Mouse (Mus musculus) hindbrain, embryonic 15.5 days (tissue): ENCODE measurements at regions not wholly inside any gene's neighbourhood (a gene's known extent, or its start where the extent isn't known, plus 50 kb on each side); places are given as distances from the start of the nearest gene placed in this dataset.
A peak's percentile ranks its signal among the peaks of the same experiment; 100 is the strongest.

ENCODE experiments used
- ATAC-seq: fragments of 200-750 bp; cut with Nextera tagmentation; 2 replicates; pipeline ENCODE4 v1.8.0; 2017; ENCODE audit warnings: low read depth, moderate number of reproducible peaks, moderate TSS enrichment; ENCODE audit not compliant: low FRiP score
- H3K27ac ChIP-seq: fragments of 300-500 bp; sonication (generic); replicated peaks from 2 replicates; pipeline ENCODE4 v1.5.1; 2015; ENCODE audit warnings: mild to moderate bottlenecking, inconsistent platforms
- H3K27me3 ChIP-seq: fragments of 300-500 bp; sonication (generic); 2 replicates; pipeline ENCODE4 v1.6.1; 2015; ENCODE audit warnings: control low read depth, inconsistent platforms
- H3K36me3 ChIP-seq: fragments of 300-500 bp; sonication (generic); 2 replicates; pipeline ENCODE4 v1.6.1; 2015; ENCODE audit warnings: control low read depth, inconsistent platforms
- H3K4me1 ChIP-seq: fragments of 300-500 bp; sonication (generic); replicated peaks from 2 replicates; pipeline ENCODE4 v1.6.1; 2015; ENCODE audit warnings: control low read depth, inconsistent platforms
- H3K4me2 ChIP-seq: fragments of 300-500 bp; sonication (generic); 2 replicates; pipeline ENCODE4 v1.6.1; 2015; ENCODE audit warnings: moderate library complexity, mild to moderate bottlenecking, inconsistent platforms
- H3K4me3 ChIP-seq: fragments of 300-500 bp; sonication (generic); 2 replicates; pipeline ENCODE4 v1.5.1; 2015; ENCODE audit warnings: mild to moderate bottlenecking, inconsistent platforms
- H3K9ac ChIP-seq: fragments of 300-500 bp; sonication (generic); 2 replicates; pipeline ENCODE4 v1.6.1; 2015; ENCODE audit warnings: inconsistent platforms
- H3K9me3 ChIP-seq: fragments of 300-500 bp; sonication (generic); 2 replicates; pipeline ENCODE4 v1.6.1; 2016; ENCODE audit warnings: control low read depth, inconsistent platforms
- WGBS: fragments of 180-500 bp; shearing (Covaris S2); methylation state at CpG from one replicate; pipeline ENCODE4 v1.1.7; 2015; 5-methylcytosine and 5-hydroxymethylcytosine counted together

DNA sequence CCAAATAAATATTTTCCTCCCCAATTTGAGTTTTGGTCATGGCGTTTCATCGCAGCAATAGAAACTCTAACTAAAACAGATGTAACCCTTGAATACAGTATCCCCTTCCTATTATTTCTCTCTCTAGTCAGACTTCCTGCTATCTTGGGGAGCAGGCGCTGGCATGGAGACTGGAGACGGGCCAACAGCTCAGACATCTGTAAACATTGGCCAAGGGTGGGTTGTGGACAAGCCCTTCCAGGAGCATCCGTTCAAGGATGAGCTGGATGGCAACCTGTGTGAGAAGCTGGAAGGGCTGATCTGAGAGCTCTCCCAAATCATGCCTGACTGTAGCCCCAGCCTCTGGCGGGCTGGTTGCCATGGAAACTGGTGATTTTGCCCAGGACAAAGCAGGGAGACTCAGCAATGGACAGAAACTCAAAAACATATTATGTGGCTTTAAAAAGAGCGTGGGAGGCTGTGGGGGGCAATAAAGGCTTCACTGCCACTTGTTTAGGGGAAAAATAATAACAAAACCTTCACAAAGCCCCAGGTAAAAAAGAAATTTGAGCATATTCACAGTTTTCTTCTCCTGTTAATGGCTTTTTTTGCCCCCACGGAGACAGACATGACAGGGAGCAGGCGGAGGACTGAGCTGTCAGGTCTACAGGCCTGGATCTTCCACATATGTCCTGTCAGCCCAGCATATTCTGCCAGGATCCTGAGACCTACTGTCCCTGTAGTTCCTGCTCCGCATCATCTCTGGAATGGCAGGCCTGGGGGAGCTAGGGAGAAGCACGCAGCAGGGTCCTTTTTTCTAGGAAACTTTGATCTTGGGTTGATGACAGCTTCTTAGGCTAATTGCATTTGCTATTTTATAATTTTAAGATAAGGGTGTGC, 113.0 kb downstream of the Chst1 start:
- Histone ChIP-seq H3K4me1 (peaks cover 26% of the 10 kb centered on the region), H3K4me3 (no peak overlapping the region), H3K27me3 (no peaks in the 10 kb centered on the region), H3K9me3 (no peaks in the 10 kb centered on the region), H3K9ac (no peak overlapping the region), H3K36me3 (no peaks in the 10 kb centered on the region), H3K4me2 (peak overlapping the region; percentile 19; the same call in 1 of the 2 replicates), H3K27ac (peak overlapping the region; percentile 83)
- WGBS, result 44% methylated on average over 11 of the region's 11 CpGs
- ATAC-seq, result peak; percentile 71; the same call in 1 of the 2 replicates

DNA sequence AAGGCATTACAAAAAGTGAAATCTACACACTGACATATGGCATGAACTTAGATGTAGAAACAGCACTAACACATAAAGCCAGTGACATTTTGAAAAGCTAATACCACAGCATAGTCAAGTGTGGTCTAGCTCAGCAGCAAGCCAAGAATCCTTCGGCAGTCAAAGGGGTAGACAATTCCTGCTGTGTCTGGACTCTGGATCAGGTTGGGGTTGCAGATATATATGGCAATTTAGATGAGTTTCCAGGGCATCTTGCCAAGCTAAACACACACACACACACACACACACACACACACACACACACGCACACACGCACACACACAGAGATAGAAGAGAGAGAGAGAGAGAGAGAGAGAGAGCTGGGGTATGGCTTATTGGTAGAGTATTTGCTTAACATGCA, 118.2 kb downstream of the Chst1 start:
- H3K27ac ChIP-seq, result no peak overlapping the region

DNA sequence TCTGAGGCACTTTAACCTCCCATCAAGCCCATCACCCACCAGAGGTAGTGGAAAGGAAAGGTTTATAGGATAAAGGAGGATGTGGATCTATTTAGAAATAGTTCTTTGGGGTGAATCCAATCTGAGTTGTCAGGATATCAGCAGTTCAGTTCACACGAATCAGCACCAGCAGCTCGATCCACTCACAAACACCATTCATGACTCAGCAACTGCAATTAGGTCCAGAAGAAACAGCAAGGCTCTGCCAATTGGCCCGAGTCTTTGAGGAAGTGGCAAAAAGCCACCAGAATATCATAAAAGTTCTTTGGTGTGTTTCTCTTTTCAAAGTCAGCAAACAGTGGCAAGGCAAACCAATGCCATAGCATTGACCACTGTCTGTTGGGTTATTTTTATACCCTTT, 122.4 kb downstream of the Chst1 start:
- WGBS, result 93% methylated on average over 3 of the region's 3 CpGs
- Histone ChIP-seq H3K36me3 (no peaks in the 10 kb centered on the region), H3K4me3 (no peak overlapping the region), H3K9me3 (no peaks in the 10 kb centered on the region), H3K27ac (no peak overlapping the region), H3K4me1 (peaks cover 25% of the 10 kb centered on the region), H3K9ac (no peak overlapping the region), H3K4me2 (no peak overlapping the region), H3K27me3 (no peaks in the 10 kb centered on the region)
- no peak for ATAC-seq

More for the DNA sequence above, 118.2 kb downstream of the Chst1 start:
- Histone ChIP-seq H3K36me3 (no peaks in the 10 kb centered on the region), H3K4me2 (no peak overlapping the region), H3K9ac (no peak overlapping the region), H3K27me3 (no peaks in the 10 kb centered on the region), H3K9me3 (no peaks in the 10 kb centered on the region), H3K4me3 (no peak overlapping the region), H3K4me1 (peaks cover 8% of the 10 kb centered on the region)
- WGBS, result 71% methylated on average over 2 of the region's 3 CpGs
- no peak for ATAC-seq

DNA sequence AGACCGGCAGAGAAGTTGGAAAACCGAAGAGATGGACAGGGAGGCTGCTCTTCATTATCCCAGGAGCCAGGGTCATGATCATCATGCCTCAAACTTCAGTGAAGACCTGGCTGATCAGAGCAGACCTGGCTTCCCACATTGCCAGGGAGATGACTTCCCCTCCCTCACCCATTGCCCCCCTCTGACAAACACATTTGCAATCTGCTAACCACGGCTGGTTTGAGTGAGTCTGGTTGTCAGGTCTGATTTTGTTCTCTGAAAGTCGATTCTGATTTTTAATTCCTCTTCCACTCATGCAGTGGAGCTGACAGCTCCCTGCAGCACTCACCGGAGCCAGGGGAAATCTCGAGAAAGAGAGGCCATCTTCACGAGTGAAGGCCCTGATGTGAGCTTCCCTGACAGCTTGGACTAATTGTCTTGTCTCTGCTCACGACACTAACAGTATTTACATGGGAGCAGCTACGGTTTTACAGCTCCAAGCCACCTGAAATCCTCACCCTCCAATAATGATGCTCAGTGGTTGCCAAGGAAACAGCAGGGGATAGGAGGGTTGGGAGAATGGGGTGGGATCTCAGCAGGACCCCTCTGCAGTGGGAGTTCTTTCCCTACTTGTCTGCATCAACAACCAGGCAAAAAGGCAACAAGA, 124.2 kb downstream of the Chst1 start:
- H3K9ac ChIP-seq, result no peak overlapping the region
- H3K36me3 ChIP-seq, result no peaks in the 10 kb centered on the region
- WGBS, result 23% methylated on average over 9 of the region's 9 CpGs
- H3K27ac ChIP-seq, result peak overlapping the region; percentile 26
- no peaks in the 10 kb centered on the region for H3K27me3 ChIP-seq
- no peak overlapping the region for H3K4me3 ChIP-seq
- ATAC-seq, result peak; percentile 57; the same call in 1 of the 2 replicates
- H3K9me3 ChIP-seq, result no peaks in the 10 kb centered on the region
- peaks cover 28% of the 10 kb centered on the region for H3K4me1 ChIP-seq
- no peak overlapping the region for H3K4me2 ChIP-seq

- Histone ChIP-seq H3K4me1 (peaks cover 28% of the 10 kb centered on the region), H3K9ac (no peak overlapping the region), H3K27ac (peak overlapping the region; percentile 44), H3K9me3 (no peaks in the 10 kb centered on the region), H3K4me2 (no peak overlapping the region), H3K4me3 (no peak overlapping the region), H3K27me3 (no peaks in the 10 kb centered on the region), H3K36me3 (no peaks in the 10 kb centered on the region)
- 32% methylated on average over 7 of the region's 7 CpGs for WGBS
- ATAC-seq, result no peak
Observed at GRCm38 (mm10) chr2:92726640-92727039, 127.1 kb downstream of the Chst1 start.

DNA sequence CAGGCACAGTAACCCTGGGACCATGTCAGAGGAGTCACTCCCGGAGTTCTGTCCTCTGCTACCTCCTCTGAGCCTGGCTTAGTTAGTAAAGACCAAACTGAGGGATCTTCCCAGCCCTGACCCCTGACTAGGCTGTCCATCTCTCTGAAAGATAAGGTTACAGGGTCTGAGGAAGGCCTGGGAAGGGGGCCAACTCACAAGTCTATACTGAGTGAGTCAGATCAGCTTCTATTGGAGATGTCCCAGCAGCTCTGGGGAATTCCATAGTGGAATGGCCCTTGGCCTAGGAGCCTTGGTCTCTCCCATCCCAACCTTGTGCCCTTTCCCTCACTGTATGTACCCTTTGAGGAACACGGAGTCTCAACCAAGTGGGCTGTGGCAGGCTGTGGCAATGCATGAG, 127.7 kb downstream of the Chst1 start:
- H3K4me2 ChIP-seq, result no peak overlapping the region
- no peak overlapping the region for H3K4me3 ChIP-seq
- peak overlapping the region; percentile 44; the same call in 1 of the 2 replicates for H3K27ac ChIP-seq
- no peak; the same call in 1 of the 2 replicates for ATAC-seq
- WGBS, result 88% methylated on average over 2 of the region's 2 CpGs
- no peaks in the 10 kb centered on the region for H3K9me3 ChIP-seq
- H3K36me3 ChIP-seq, result no peaks in the 10 kb centered on the region
- H3K9ac ChIP-seq, result no peak overlapping the region
- H3K4me1 ChIP-seq, result peaks cover 28% of the 10 kb centered on the region
- H3K27me3 ChIP-seq, result no peaks in the 10 kb centered on the region

- WGBS, result 67% methylated on average over 3 of the region's 3 CpGs
- H3K27me3 ChIP-seq, result no peaks in the 10 kb centered on the region
- no peak overlapping the region for H3K4me3 ChIP-seq
- H3K4me2 ChIP-seq, result no peak overlapping the region
- H3K36me3 ChIP-seq, result no peaks in the 10 kb centered on the region
- no peaks in the 10 kb centered on the region for H3K9me3 ChIP-seq
- ATAC-seq, result no peak
- H3K4me1 ChIP-seq, result peaks cover 23% of the 10 kb centered on the region
- H3K27ac ChIP-seq, result no peak overlapping the region
- no peak overlapping the region for H3K9ac ChIP-seq
Observed at GRCm38 (mm10) chr2:92728388-92728787, 128.9 kb downstream of the Chst1 start.

DNA sequence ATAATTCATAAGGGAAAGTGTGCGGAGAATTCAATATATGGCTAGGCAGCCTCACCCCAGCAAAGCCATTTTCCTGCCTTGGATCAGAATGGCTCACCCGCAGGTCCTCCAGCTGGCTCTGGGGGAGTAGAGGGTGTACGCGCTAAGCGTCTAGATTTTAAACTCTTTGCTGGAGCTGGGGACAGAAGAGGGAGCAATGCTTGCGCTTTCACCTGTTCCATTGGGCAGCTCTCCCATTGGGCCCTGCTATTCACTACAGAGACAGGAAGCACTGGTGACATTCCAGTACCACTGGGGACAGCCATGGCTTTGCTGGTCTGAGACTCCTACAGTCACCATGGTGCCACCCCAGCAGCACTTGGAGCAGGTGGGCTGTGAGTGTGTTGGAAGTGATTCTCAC, 130.9 kb downstream of the Chst1 start:
- Histone ChIP-seq H3K9me3 (no peaks in the 10 kb centered on the region), H3K4me2 (no peak overlapping the region), H3K9ac (no peak overlapping the region), H3K4me3 (no peak overlapping the region), H3K4me1 (peaks cover 14% of the 10 kb centered on the region), H3K27ac (no peak overlapping the region), H3K27me3 (no peaks in the 10 kb centered on the region), H3K36me3 (no peaks in the 10 kb centered on the region)
- no peak for ATAC-seq
- 97% methylated on average over 6 of the region's 6 CpGs for WGBS

DNA sequence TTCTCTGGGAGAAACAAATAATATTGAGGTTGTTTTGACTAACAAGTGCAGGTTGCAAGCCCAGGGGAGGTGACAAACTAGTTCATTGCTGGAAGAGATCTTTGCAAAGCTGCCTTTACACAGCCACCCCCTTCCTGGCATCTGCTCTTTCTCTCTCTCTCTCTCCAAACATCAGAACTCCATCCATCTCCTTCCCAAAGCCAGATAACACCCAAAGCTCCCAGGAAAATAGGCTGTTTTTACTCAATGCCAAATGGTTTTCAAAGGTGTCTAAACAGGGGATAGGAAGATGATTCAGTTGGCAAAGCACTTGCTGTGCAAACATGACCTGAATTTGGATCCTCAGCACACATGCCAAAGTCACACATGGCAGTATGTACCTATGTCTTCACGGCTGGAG, 133.9 kb downstream of the Chst1 start:
- Histone ChIP-seq H3K27ac (no peak overlapping the region), H3K4me2 (no peak overlapping the region)

DNA sequence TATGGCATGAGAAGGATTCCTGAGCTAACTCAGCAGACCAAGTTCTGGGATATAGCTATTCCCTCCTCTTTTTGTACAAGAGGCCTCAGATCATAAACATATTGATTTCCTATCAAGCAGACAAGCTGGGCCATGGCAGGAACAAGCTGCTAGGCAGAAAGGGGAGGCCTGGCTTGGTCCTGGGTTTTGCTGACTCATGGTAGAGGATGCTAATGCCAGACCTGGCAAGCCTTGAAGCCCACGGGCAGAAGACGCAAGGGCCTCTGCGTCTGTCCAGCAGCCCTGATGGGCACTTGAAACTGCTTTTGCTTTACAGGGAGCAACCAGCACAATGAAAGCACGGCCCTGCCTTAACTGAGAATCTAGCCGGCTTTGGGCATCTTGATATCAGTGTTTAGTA, 136.3 kb downstream of the Chst1 start:
- no peak overlapping the region for H3K4me2 ChIP-seq
- no peak overlapping the region for H3K27ac ChIP-seq
- no peak for ATAC-seq
- no peaks in the 10 kb centered on the region for H3K9me3 ChIP-seq
- H3K27me3 ChIP-seq, result no peaks in the 10 kb centered on the region
- no peaks in the 10 kb centered on the region; the same call in 1 of the 2 replicates for H3K4me1 ChIP-seq
- no peak overlapping the region for H3K4me3 ChIP-seq
- 75% methylated on average over 5 of the region's 5 CpGs for WGBS
- no peak overlapping the region for H3K9ac ChIP-seq
- no peaks in the 10 kb centered on the region for H3K36me3 ChIP-seq

More for the DNA sequence above, 133.9 kb downstream of the Chst1 start:
- Histone ChIP-seq H3K4me1 (no peaks in the 10 kb centered on the region; the same call in 1 of the 2 replicates), H3K36me3 (no peaks in the 10 kb centered on the region), H3K9me3 (no peaks in the 10 kb centered on the region), H3K4me3 (no peak overlapping the region), H3K27me3 (no peaks in the 10 kb centered on the region), H3K9ac (no peak overlapping the region)
- WGBS, result 93% methylated on average over 1 of the region's 1 CpGs
- no peak for ATAC-seq

GRCm38 (mm10) chr2:92737301-92737700, 137.8 kb downstream of the Chst1 start:
- H3K9me3 ChIP-seq, result no peaks in the 10 kb centered on the region
- H3K36me3 ChIP-seq, result no peaks in the 10 kb centered on the region
- 80% methylated on average over 1 of the region's 1 CpGs for WGBS
- H3K4me2 ChIP-seq, result no peak overlapping the region
- H3K4me1 ChIP-seq, result no peaks in the 10 kb centered on the region; the same call in 1 of the 2 replicates
- no peaks in the 10 kb centered on the region for H3K27me3 ChIP-seq
- no peak overlapping the region for H3K4me3 ChIP-seq
- ATAC-seq, result no peak
- H3K9ac ChIP-seq, result no peak overlapping the region
- no peak overlapping the region for H3K27ac ChIP-seq

GRCm38 (mm10) chr2:92739576-92739975, 140.1 kb downstream of the Chst1 start:
- Histone ChIP-seq H3K4me2 (no peak overlapping the region), H3K36me3 (no peaks in the 10 kb centered on the region), H3K4me3 (no peak overlapping the region), H3K27me3 (no peaks in the 10 kb centered on the region), H3K9ac (no peak overlapping the region), H3K27ac (no peak overlapping the region), H3K4me1 (peaks cover 7% of the 10 kb centered on the region; the same call in 1 of the 2 replicates), H3K9me3 (no peaks in the 10 kb centered on the region)
- no peak for ATAC-seq
- WGBS, result 85% methylated on average over 4 of the region's 4 CpGs
